Mouse (Mus musculus): Measurements from ENCODE around the gene Cdipt.

Cdipt gene

GRCm38 (mm10) chr7:126975950-126976866 is 494 bp downstream of the Cdipt start, which contains the start of gene Cdiptos:
Cdiptos (minus strand) TSS chr7:126976098.
- DNase-seq, result peak; percentile 95

GRCm38 (mm10) chr7:126976878-126977459 is 1.3 kb downstream of the Cdipt start:
- DNase-seq, result no peak

DNA sequence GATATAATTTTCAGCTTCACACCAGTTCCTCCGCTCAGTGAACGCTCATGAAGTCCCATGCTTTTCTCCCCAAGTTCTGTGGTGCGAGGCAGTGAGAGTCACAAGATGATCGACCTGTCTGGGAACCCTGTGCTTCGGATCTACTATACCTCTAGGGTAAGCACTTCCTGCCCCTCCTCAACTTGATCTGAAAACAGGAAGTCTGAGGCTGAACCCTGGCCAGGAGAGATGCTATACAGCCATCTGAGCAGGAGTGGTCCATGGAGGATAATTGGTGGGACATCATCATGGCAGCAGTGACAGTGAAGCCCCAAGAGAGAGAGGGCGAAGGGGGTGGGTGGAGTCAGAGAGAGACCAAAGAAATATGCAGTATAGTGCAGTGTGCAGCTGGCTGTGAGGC is 3.1 kb downstream of the Cdipt start:
- DNase-seq, result no peak

DNA sequence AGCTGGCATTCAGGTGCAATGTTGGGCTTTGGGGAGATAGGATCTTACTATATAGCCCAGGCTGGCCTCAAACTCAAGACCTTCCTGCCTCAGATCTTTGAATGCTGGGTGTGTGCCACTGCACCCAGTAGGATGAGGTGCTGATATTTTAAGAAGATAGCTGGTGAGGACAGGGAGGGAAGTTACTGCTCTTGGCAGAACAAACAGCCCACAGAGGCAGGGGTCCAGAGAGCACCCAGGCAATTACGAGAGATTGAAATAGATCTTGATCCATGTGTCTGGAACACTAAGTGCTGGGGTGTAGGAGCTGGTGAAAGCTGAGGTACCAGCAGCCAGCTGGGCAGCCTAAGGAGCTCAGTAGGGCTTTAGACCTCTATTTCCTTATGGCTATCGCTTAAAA is 5.9 kb downstream of the Cdipt start:
- DNase-seq, result no peak

GRCm38 (mm10) chr7:126982054-126982453 is 6.3 kb downstream of the Cdipt start:
- DNase-seq, result no peak

- no peak for DNase-seq
Measured at GRCm38 (mm10) chr7:126983113-126983512, 7.4 kb downstream of the Cdipt start.

DNA sequence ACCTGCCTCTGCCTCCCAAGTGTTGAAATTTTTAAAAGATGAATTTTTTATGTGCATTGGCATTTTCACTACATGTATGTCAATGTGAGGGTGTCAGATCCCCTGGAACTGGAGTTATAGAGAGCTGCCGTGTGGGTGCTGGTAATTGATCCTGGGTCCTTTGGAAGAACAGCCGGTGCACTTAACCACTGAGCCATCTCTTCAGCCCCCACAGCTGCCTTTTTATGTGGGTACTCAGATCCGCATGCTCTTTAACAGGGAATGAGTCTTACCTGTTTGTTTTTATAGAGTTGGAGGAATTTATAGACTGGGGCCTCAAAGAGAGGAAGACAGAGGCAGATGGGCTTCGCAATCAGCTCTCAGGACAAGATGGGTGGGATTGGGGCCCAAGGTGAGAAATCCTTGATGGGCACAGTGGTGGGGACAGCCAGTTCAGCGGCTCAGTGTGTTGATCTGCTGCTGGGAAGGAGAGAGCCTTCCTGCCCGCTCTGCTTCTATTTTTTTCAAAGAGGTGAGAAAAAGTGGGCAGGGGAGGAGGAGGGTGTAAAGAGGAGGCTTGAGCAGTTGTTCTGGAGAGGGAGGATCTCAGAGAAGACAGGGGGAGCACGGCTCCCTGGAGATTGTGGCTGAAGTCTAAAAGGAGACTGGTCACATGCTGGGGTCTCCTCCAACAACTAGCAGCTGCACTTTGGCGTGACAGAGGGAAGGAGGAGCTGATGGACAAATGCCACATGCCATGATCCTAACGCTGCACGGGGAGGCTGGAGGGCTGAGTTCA is 9.1 kb downstream of the Cdipt start:
- DNase-seq, result no peak

- peak; percentile 82 for DNase-seq
Measured at GRCm38 (mm10) chr7:126986319-126986718, 10.6 kb downstream of the Cdipt start.

GRCm38 (mm10) chr7:126988816-126989215 is 13.1 kb downstream of the Cdipt start:
- no peak for DNase-seq

- no peak for DNase-seq
Measured at GRCm38 (mm10) chr7:126996449-126996848, 20.7 kb downstream of the Cdipt start.

GRCm38 (mm10) chr7:126999568-126999967 is 23.9 kb downstream of the Cdipt start:
- no peak for DNase-seq

DNA sequence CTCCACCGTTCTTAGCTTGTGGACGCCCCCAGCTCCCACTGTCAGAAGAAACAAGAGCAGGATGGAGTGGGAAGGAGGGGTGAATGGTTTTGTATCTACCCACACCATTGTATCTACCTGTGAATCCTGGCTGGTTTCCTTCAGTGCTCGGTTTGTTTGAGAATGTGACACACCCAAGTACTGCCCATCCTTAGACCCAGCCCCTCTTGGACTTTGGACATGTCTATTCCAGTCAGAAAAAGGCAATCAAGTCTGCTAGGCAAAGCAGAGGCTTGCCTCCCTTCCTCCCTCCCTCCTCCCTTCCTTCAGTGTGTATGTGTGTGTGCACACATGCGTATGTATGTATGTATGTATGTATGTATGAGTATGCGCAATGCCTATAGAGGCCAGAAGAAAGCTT is 27.9 kb downstream of the Cdipt start:
- no peak for DNase-seq

- no peak for DNase-seq
Measured at GRCm38 (mm10) chr7:127004122-127004875, 28.6 kb downstream of the Cdipt start.

- no peak for DNase-seq
Measured at GRCm38 (mm10) chr7:127007313-127008024, 31.8 kb downstream of the Cdipt start.

DNA sequence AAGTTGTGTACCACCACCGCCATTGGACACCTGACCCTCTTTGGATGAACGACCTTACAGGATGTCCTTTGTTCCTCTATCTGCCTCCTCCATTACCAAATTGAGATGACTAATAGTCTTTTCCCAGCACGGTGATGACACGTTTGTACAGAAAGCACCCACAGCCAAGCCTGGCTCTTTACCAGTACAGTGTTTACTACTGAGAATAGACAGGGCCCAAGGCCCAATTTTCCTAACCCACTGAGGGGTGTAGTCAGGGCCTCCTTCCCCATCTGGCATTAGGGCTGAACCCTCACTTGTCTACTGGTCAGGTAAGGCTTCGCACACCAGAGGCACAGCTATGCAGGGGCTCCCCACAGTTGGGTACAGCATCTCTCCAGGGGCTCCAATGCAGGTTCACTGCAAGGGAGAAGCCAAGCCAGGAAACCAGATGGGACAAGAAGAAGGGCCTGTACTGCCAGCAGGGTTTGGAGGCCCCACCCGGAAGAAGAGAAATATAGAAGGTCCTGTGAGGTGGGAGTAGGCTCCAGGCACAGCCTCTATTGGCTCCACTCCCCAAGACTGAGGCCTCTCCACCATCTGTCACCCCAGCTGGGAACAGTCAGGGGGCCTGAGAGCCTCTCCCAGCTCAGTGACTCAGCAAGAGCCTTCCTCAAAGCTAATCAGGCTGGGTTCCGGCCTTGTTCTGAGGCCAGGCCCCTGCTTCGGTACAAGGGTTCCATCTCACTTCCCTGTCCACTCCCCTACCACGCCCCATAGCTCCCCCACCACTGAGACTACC is 32.7 kb downstream of the Cdipt start:
- peak; percentile 97 for DNase-seq

DNA sequence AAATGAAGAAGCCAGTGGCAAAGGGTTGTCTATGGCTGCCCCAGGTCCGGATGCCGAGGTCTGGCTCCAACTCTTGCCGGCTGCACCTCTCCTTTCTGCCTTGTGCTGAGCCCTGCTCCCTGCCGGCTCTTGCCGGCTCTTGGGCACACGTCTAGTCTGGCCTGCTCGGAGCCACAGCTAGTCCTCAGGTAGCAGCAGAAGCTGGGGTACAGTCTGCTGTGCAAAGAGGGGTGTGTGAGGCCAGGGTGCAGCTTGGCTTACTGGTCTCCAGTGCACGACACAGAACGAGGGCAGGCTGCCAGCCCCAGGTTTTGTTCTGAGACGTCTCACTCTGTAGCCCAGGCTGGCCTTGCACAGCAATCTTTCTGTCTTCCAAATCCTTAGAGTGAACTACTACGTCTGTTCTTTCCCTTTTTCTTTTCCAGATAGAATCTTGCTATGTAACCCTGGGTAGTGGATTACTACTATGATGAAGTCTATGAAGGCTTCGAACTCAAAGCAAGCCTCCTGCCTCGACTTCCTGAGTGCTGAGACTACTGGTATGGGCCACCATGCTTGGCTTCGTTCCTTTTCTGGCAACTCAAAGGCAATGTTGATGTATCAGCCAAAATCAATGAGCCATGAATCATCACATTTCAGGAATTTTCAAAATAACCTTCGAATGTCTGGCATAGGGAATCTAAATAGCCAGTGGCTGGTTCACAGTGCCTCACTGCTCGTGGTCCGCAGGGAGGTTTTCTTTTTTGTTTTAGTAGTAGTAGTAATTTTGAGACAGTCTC is 33.8 kb downstream of the Cdipt start:
- DNase-seq, result peak; percentile 63

DNA sequence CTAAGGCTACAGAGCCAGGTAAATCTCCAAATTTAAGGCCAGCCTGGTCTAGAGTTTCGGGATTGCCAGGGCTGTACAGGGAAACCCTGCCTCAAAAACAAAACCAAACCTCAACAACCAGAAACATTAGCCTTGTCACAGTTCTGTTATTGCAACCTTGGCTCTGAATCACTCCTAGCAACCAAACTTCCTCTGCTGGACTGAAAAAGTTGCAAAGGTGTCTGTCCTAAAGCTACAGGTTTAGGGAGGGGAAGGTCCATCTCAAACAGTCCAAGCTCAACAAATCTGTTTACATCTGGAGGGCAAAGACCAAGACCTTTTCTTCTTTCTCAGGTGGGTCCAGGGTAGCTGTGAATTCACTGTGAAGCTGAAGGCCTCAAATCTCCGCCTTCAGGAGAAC is 35.3 kb downstream of the Cdipt start:
- DNase-seq, result no peak

DNA sequence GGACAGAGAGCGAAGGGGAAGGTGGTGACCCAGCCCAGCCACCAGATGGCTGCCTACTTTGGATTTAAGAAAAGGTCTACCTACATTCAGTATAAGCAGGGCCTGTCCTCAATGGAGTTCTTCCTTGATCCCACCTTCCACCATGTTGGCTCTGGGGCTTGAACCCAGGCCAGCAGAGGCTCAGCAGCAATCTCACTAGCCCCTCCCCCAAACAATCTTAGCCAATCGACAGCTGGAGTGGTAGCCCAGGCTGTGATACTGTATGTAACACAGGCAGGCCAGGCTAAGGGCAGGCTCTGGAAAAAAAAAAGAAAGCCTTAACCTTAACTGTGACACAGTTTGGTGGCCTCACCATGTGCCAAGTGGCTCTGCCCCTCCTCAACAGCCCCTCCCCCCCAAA is 36.0 kb downstream of the Cdipt start:
- DNase-seq, result no peak

GRCm38 (mm10) chr7:127012374-127012773 is 36.7 kb downstream of the Cdipt start:
- no peak for DNase-seq

DNA sequence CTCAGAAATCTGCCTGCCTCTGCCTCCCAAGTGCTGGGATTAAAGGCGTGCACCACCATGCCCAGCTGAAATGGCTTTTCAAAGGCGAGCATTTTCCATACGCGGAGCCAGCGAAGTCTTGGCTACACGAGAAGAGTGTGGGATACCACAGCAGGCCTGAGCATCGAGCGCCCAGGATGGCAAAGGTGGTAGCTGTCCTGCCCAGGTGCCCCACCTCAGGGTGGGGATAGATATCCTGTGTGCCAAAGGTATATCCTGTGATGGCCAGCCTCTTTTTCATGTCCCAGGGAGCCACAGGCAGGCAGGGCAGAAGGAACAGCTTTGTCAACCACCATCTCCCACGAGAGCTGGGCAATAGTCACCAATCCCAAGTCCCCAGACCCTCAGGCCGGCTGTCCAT is 37.1 kb downstream of the Cdipt start:
- no peak for DNase-seq

All from cerebellum, adult 11 months (tissue).